Mouse (Mus musculus): Measurements from ENCODE around the gene Irf2bpl. TPM values are rescaled to one million over a fixed set of nuclear protein-coding genes. Genes with fewer than 3 reads are reported as not detected.
A peak's percentile ranks its signal among the peaks of the same experiment; 100 is the strongest.

Gene Irf2bpl
- polyA plus RNA-seq, 2 experiments: 1.4 TPM

DNA sequence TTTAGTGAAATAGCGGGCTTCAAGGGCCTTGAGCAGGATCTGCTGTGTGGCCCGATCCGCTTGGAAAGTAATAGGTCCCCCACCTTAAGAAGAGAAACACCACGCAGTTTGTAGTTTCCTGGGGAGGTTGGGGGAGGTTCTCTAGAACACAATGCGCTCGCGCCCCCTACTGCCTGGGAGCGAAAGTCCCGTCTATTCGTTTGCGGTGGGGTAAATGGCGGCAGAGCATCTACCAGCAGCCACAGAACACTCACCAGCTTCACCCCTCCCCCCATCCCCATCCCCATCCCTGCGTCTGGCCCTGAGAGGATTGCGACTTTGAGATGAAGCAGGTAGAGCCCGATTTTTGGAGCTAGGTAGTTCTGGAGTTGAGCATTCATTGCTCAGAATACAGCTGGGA is 21.8 kb upstream of the Irf2bpl start:
- peak; percentile 89 for TF ChIP-seq CTCF (IDR thresholded peaks at IDR 0.05; ENCODE audit: low read depth)
- TF ChIP-seq EP300 (IDR thresholded peaks at IDR 0.05; ENCODE audit: low read depth): no peak
- no peaks in the 10 kb centered on the region for H3K27me3 ChIP-seq (ENCODE audit: control insufficient read depth, insufficient read depth, low read length)
- H3K9me3 ChIP-seq (ENCODE audit: control insufficient read depth, low read length): no peaks in the 10 kb centered on the region
- H3K27ac ChIP-seq: no peak overlapping the region
- no peak overlapping the region for H3K4me3 ChIP-seq (ENCODE audit: insufficient read depth in 1 of 2, low read depth in 2 of 2, low read length in 2 of 2)
- ATAC-seq (ENCODE audit: insufficient read depth): peak; percentile 51; the same call in 1 of the 2 replicates
- no peaks in the 10 kb centered on the region for H3K4me1 ChIP-seq (replicated peaks; ENCODE audit: control insufficient read depth in 2 of 2, insufficient read depth in 2 of 2, low read length in 1 of 2)
- H3K9ac ChIP-seq (replicated peaks): no peak overlapping the region
- H3K4me2 ChIP-seq (ENCODE audit: low read depth): no peak overlapping the region
- no peaks in the 10 kb centered on the region for H3K36me3 ChIP-seq (replicated peaks; ENCODE audit: control insufficient read depth, insufficient read depth, low read depth)
- 2% methylated on average over 15 of the region's 15 CpGs for WGBS (ENCODE audit: insufficient replicate concordance)
- DNase-seq (ENCODE audit: low read depth in 3 of 3, low spot score in 3 of 3): peak in 1 of 3 experiments; percentile 60

DNA sequence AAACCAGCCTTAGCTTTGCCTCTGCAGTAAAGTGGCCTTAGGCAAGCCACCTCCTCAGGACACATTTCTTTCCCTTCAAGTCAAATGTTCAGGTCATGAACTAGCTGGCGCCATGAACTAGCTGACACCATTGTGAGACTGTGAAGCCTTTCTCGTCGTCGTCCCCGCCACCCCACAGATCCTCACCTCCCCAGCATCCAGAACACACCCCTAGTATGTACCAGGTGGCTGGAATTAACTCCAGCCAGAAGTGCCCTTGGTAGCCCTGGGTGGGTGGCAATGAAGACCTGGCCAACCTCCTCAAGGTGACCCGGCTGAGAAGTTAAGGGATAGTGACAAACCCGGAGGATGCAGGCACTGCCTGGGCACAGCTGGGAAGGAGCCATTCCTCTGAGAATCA is 21.3 kb upstream of the Irf2bpl start:
- Histone ChIP-seq H3K27ac (no peak overlapping the region), H3K4me2 (ENCODE audit: low read depth) (no peak overlapping the region), H3K4me3 (ENCODE audit: insufficient read depth in 1 of 2, low read depth in 2 of 2, low read length in 2 of 2) (no peak overlapping the region), H3K9ac (replicated peaks) (no peak overlapping the region), H3K9me3 (ENCODE audit: control insufficient read depth, low read length) (no peaks in the 10 kb centered on the region), H3K27me3 (ENCODE audit: control insufficient read depth, insufficient read depth, low read length) (no peaks in the 10 kb centered on the region), H3K36me3 (replicated peaks; ENCODE audit: control insufficient read depth, insufficient read depth, low read depth) (no peaks in the 10 kb centered on the region), H3K4me1 (replicated peaks; ENCODE audit: control insufficient read depth in 2 of 2, insufficient read depth in 2 of 2, low read length in 1 of 2) (no peaks in the 10 kb centered on the region)
- 57% methylated on average over 7 of the region's 7 CpGs for WGBS (ENCODE audit: insufficient replicate concordance)
- DNase-seq (ENCODE audit: low read depth in 3 of 3, low spot score in 3 of 3): no peak
- TF ChIP-seq CTCF (IDR thresholded peaks at IDR 0.05; ENCODE audit: low read depth): no peak
- no peak for TF ChIP-seq EP300 (IDR thresholded peaks at IDR 0.05; ENCODE audit: low read depth)
- no peak for ATAC-seq (ENCODE audit: insufficient read depth)

DNA sequence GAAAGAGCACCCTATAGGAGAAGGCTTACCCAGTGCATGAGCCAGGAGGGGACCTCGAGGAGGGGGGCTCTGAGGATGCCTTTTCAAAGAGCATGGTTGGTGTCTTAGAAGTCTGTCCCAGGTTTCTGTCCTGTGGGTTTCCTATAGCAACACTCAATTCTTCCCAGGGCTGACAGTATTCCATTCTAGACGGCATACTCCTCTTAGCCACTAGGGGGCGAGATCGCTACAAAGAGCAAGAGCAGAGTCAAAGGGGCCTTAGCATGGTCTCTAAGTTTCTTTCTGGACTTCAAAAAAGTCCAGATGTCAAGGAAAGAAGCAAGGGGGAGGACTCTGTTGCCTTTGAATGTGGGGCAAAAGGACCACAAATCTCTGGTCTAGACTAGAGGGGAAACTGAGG is 20.6 kb upstream of the Irf2bpl start:
- Histone ChIP-seq H3K27ac (no peak overlapping the region), H3K4me1 (replicated peaks; ENCODE audit: control insufficient read depth in 2 of 2, insufficient read depth in 2 of 2, low read length in 1 of 2) (no peaks in the 10 kb centered on the region; a peak in 1 of 4 replicates), H3K4me2 (ENCODE audit: low read depth) (no peak overlapping the region), H3K36me3 (replicated peaks; ENCODE audit: control insufficient read depth, insufficient read depth, low read depth) (no peaks in the 10 kb centered on the region), H3K9me3 (ENCODE audit: control insufficient read depth, low read length) (no peaks in the 10 kb centered on the region), H3K9ac (replicated peaks) (no peak overlapping the region), H3K27me3 (ENCODE audit: control insufficient read depth, insufficient read depth, low read length) (no peaks in the 10 kb centered on the region), H3K4me3 (ENCODE audit: insufficient read depth in 1 of 2, low read depth in 2 of 2, low read length in 2 of 2) (no peak overlapping the region)
- TF ChIP-seq EP300 (IDR thresholded peaks at IDR 0.05; ENCODE audit: low read depth) (no peak), CTCF (IDR thresholded peaks at IDR 0.05; ENCODE audit: low read depth) (peak; percentile 82)
- WGBS (ENCODE audit: insufficient replicate concordance): 3% methylated on average over 4 of the region's 4 CpGs
- DNase-seq (ENCODE audit: low read depth in 3 of 3, low spot score in 3 of 3) (no peak), ATAC-seq (ENCODE audit: insufficient read depth) (no peak)

DNA sequence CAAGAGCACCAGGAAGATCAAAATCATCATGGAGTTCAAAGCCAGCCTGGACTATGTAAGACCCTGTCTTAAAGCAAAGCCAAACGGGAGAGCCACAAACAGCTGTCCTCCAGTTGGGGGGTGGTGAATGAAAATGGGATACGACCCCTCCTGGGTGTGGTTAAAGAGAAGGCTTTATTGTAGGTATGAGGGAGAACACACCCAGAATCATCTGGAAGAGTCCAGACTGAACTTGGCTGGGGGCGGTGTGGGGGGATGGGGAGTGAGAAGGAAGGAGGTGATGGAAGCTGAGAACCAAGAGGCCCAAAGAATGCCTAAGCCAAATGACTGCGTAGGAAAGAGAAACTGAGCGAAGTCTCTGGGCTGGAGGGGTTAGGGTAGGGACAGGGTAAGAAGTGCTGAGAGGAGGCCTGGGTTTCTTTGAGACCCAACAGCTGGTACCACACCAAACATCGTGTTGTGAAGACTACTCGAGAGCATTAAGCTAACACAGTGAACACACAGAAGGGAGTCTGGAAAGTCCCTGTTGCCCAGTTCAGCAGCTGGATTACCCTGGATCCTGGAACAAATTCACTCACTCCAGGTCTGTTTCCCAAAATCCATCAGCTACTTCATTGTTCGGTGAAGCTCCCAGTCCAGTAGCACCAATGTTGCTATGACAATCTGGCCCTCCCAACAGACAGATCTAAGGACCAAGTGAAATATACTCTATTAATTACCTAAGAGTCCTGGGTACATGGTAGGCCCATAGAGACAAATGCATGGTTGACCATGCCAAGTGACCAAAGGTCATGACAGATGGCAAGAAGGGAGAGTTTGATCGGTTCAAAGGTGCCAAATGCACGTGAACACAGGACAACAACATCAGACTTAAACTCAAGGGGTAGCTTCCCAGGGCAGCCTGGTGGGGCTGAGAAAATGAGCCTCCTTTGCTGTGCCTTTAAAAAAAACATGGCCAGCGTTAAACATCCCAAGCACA is 19.5 kb upstream of the Irf2bpl start:
- ATAC-seq (ENCODE audit: insufficient read depth): no peak
- TF ChIP-seq CTCF (IDR thresholded peaks at IDR 0.05; ENCODE audit: low read depth) (no peak), EP300 (IDR thresholded peaks at IDR 0.05; ENCODE audit: low read depth) (no peak)
- no peak for DNase-seq (ENCODE audit: low read depth in 3 of 3, low spot score in 3 of 3)
- Histone ChIP-seq H3K4me2 (ENCODE audit: low read depth) (no peak overlapping the region), H3K36me3 (replicated peaks; ENCODE audit: control insufficient read depth, insufficient read depth, low read depth) (no peaks in the 10 kb centered on the region), H3K27ac (no peak overlapping the region), H3K9ac (replicated peaks) (no peak overlapping the region), H3K9me3 (ENCODE audit: control insufficient read depth, low read length) (no peaks in the 10 kb centered on the region), H3K27me3 (ENCODE audit: control insufficient read depth, insufficient read depth, low read length) (no peaks in the 10 kb centered on the region), H3K4me3 (ENCODE audit: insufficient read depth in 1 of 2, low read depth in 2 of 2, low read length in 2 of 2) (no peak overlapping the region), H3K4me1 (replicated peaks; ENCODE audit: control insufficient read depth in 2 of 2, insufficient read depth in 2 of 2, low read length in 1 of 2) (no peaks in the 10 kb centered on the region; a peak in 1 of 4 replicates)
- 70% methylated on average over 11 of the region's 11 CpGs for WGBS (ENCODE audit: insufficient replicate concordance)

DNA sequence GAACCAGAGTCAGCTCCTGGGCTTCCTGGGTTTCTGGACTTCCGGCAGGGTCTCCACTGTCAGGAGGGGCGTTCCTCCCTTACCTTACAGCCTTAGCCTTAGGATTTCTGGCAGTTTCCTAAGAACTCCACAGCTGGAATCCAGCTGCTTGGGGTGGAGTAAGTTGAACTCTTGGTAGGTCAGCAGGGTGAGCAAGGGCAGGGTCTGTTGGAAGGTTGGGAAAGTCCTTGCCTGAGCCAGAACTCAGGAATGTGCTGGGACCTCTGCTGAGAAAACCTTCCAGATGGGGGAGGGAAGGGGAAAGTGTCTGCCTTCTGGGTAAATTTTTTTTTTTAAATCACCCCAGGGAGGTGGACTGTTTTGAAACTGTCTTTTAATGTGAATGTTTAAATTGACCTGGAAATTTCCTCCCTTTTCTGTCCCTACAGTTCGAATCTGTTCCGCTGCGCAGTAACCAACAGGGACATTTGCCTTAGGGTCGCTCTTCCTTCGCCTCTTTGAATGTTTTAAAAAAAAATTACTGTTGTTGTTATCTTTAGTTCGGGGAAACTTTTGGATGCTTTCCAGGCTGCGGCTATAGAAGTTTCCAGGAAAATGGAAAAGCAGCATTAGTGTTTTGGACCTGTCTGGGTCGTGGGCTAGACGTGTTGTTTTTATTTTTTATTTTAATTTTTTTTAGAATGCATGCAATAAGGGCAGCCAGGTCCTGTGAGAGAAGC is 15.0 kb upstream of the Irf2bpl start:
- 76% methylated on average over 11 of the region's 11 CpGs for WGBS (ENCODE audit: insufficient replicate concordance)
- Histone ChIP-seq H3K27me3 (ENCODE audit: control insufficient read depth, insufficient read depth, low read length) (no peaks in the 10 kb centered on the region), H3K4me1 (replicated peaks; ENCODE audit: control insufficient read depth in 2 of 2, insufficient read depth in 2 of 2, low read length in 1 of 2) (peaks cover 11 to 28% of the 10 kb centered on the region in 2 experiments), H3K4me2 (ENCODE audit: low read depth) (no peak overlapping the region), H3K27ac (no peak overlapping the region), H3K9ac (replicated peaks) (no peak overlapping the region), H3K4me3 (ENCODE audit: insufficient read depth in 1 of 2, low read depth in 2 of 2, low read length in 2 of 2) (no peak overlapping the region), H3K36me3 (replicated peaks; ENCODE audit: control insufficient read depth, insufficient read depth, low read depth) (no peaks in the 10 kb centered on the region), H3K9me3 (ENCODE audit: control insufficient read depth, low read length) (no peaks in the 10 kb centered on the region)
- ATAC-seq (ENCODE audit: insufficient read depth) (no peak), DNase-seq (ENCODE audit: low read depth in 3 of 3, low spot score in 3 of 3) (no peak)
- TF ChIP-seq EP300 (IDR thresholded peaks at IDR 0.05; ENCODE audit: low read depth) (no peak), CTCF (IDR thresholded peaks at IDR 0.05; ENCODE audit: low read depth) (no peak)

All from liver, embryonic 14.5 days (tissue).